ENCODE assay signal across 16 mouse cellular contexts in genomic region chr13:55097841-55098240, GRCm38 (mm10). TPM values are rescaled to one million over a fixed set of nuclear protein-coding genes. Genes with fewer than 3 reads are reported as not detected.
"Had no signal": no experiment of that assay in that cellular context is flagged by ENCODE, and none has a peak within 500 bp of the region (broad histone marks: within the 10 kb centered on the region; RNA-seq: fewer than 3 reads in every experiment).

No protein-coding gene starts in this region.

RNA-seq across cellular contexts. Expression of gene Gm17617, which starts 35.5 kb away (rescaled TPM):
- total RNA-seq: layer of hippocampus, adult 18-20 months; layer of hippocampus, postnatal 10 days; left cerebral cortex, postnatal 10 days; left cerebral cortex, postnatal 4 days; liver, adult 2 months; megakaryocyte-erythroid progenitor cell, adult 5-6 weeks had no signal
- polyA plus RNA-seq: kidney, embryonic 16.5 days; limb, embryonic 13.5 days; liver, adult 2 months; liver, embryonic 15.5 days; lung, embryonic 15.5 days; midbrain, embryonic 12.5 days; midbrain, embryonic 16.5 days; neural tube, embryonic 13.5 days; spleen, adult 2 months; stomach, embryonic 16.5 days; urinary bladder, adult 2 months had no signal

RNA-seq across cellular contexts. Expression of gene Fgfr4, which starts 54.6 kb away (rescaled TPM):
- total RNA-seq: megakaryocyte-erythroid progenitor cell, adult 5-6 weeks had no signal
